Mouse (Mus musculus): ENCODE measurements around the gene Tmem131l.

Tmem131l gene

DNA sequence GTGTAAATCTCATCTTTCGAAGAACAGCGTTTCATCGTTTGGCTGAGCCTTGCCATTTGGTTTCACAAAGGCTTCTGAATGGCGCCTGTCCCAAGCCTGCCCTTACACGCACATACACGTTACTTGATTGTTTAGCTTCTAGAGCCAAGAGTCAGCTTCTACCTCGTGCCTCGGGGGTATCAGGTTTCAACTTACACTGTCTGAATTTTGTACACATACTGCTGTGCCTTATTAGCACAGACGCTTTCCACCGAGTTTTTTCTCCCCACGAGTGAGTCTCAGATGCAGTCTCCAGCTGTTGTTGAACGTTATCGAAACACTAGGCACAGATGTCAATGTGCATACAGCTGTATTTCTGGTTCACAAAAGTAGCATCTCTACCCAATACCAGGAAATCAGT is 19.3 kb upstream of the Tmem131l start:
- no peak for ATAC-seq (ENCODE audit: insufficient number of reproducible peaks, low FRiP score, low TSS enrichment)

DNA sequence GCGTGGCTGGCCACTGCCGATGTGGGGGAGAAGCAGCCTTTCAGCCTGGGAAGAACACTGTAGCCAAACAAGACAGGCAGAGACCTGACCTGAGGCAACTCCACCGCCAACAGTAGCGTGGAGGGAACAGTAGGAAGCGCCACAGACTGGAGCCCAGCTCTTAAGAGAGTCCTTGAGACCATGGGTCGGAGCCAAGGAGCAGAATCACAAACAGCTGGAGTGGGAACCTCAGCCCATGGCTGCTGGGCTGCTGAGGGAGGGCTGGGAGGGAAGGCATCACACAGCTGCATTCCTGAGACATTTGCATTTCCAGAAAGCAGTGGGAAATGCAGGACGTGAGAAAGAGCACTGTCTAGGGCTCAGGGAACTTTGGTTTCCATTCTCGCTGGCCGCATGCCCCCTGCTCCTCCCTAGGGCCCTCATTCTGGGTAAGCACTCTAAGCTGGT is 8.8 kb upstream of the Tmem131l start:
- ATAC-seq (ENCODE audit: insufficient number of reproducible peaks, low FRiP score, low TSS enrichment): no peak

DNA sequence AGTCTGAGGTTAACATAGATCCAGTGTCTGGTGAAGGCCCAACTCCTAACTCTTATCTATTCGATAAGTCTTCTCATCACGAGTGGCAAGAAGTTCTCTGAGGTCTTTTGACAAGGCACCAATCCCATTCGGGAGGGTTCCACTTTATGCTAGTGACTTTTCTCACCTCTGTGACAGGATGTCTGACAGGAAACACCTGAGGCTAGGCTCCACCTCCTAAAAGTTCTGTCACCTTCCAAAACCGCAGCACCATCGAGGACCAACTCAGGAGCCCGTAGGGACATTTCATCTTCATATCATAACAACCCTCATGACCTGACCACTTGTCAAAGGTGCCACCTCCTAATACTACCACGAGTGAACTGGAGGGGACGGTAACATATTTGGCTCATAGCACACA is 6.2 kb upstream of the Tmem131l start:
- no peak for ATAC-seq (ENCODE audit: insufficient number of reproducible peaks, low FRiP score, low TSS enrichment)

DNA sequence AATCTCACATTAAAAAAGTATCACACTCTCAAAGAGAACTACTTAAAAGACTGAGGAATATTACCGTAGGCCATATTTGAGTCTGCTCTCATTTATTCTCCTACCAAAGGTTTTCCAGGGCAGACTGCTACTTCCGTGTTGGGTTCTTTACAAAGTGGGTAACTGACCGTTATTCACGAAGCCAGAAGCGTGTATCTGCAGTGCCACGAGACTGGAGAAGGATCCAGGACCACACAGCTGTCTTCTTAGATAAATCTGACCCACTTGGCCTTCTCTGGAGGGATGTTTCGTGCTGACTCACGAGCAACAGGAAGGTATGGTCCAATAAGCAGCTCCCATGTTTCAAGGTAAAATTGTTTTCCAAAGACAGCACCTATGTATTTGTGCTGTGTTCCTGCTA is 1.8 kb upstream of the Tmem131l start:
- ATAC-seq (ENCODE audit: insufficient number of reproducible peaks, low FRiP score, low TSS enrichment): no peak

DNA sequence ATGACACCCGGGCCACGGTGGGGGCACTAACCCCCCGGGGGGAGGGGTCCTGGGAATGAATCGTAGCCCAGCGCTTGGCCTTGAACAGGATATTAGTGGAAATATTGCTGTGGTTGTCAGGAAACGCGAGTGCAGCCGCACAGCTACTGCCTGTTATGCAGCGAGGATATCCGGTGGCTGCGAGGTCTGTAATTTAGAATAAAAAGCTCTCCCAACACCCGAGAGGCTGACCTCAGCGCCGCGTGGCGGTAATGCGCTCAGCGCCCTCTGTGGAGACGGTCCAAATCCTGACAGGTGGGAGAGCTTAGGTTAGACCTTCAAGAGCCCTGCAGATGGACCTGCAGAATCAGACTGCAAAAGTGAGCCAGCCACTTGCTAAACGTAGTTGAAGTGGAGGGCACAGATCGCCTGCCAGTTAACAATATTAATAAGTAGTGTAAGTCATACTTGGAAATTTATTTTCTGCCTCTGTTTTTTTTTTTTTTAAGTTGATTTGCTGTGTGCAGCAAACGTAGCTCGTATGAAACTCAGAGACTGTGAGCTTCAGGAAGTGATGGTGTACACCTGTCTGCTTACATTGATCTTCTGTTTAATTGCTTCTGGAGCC is 604 bp upstream of the Tmem131l start:
- peak; percentile 50 for ATAC-seq (ENCODE audit: insufficient number of reproducible peaks, low FRiP score, low TSS enrichment)

DNA sequence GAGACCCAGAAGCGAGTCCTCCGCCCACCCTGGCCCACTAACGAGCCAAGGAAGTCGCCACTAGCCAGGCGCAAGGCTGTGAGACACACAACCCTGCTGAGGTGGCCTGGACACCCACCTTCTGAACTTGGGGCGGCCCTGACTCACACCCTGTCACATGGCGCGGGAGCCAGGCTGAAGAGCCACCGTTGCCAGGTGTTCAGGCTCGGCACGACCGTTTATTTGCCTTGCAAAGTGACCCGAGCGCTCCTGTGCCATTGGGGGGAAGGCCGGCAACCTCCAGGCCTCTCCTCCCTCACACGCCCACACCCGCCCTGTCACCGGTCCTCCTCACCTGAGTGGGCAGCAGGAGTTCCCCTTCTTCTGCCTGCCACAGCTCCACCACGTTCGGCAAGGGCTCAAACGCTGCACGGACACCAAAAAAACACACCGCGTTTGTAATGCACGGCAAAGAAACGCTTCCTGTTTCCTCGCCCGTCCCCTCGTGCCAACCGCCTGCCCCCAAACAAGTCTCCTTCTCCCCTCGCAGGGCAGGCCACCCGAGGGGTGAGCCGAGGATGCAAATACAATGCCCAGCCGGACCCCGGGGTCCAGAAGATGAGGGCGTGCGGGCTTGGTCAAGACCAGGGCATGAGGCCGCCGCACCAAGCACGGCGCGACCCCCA is 862 bp downstream of the Tmem131l start:
- peak; percentile 46 for ATAC-seq (ENCODE audit: insufficient number of reproducible peaks, low FRiP score, low TSS enrichment)

DNA sequence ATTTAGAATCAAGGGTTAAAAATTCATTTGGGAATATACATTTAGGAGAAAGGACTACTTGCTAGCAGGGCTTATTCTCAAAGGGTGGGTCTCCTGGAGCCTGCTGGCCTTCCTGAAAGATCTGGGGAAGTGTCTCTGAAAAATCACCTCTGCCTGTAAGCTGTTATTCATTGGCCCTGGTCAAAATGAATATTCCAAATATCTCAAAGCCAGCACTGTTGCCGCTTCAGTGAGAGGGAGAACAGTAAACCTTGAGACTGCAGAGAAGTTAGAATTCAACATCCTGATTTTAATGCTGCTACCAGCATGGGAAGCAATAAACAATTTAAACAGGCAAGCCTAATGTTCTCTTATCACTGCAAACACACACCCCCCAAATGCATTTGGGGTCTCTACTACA is 1.8 kb downstream of the Tmem131l start:
- ATAC-seq (ENCODE audit: insufficient number of reproducible peaks, low FRiP score, low TSS enrichment): no peak

DNA sequence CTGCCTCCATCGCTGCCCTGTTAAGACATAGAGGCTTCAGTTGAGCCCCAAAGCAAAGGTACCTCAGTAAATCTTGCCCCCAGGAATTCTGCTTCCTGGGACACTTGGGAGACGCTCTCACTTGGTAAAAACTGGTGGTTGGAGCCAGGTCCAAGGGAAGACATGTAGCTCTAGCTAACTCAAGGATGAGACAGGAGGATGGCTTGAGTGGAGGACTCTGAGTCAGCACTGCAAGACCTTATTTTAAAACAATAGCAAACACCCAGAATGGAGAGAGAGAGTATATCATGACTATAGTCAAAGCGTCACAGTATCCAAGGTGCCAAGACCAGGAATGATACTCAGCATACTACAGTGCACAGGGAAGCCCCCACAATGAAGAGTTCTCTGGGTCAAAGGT is 2.4 kb downstream of the Tmem131l start:
- ATAC-seq (ENCODE audit: insufficient number of reproducible peaks, low FRiP score, low TSS enrichment): no peak

DNA sequence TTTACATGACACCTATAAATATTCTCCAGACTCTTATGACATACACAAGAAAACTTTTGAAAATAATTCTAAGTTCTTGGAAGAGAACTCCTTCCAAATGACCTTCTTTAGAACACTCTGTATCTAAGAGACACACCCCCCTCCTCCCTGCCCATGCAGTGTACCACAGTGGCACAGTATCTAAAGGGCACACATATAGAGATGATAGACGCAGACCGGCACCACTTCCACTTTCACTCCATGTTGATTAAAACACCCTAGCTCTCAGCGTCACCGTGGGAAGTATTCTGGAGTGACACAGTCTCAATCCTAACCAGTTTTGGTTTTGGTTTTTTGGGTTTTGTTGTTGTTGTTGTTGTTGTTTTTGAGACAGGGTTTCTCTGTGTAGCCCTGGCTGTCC is 3.1 kb downstream of the Tmem131l start:
- ATAC-seq (ENCODE audit: insufficient number of reproducible peaks, low FRiP score, low TSS enrichment): no peak

DNA sequence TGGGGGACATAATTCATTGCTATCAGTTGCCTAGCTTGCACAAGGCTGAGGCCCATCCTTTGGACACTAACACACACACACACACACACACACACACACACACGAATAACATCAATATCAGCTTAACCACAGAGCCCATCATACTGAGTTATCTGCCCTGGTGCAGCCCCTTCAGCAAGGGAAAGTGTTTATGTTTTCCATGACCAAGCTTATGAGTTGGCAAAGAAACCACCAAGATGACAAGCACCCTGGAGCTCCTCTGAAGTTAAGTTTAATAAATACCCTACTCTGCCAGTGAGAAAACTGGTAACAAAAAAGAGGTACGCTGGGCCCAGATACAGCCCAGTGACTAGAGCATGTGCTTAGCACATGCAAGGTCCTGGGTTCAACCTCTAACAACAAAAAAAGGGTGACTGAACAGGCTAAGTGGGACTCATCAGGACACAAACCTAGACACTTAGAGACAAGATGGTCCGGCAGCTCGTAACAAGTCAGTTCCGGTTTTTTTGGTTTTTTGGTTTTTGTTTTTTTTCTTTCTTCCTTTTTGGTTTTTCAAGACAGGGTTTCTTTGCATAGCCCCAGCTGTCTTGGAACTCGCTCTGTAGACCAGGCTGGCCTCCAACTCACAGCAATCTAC is 4.1 kb downstream of the Tmem131l start:
- no peak for ATAC-seq (ENCODE audit: insufficient number of reproducible peaks, low FRiP score, low TSS enrichment)

DNA sequence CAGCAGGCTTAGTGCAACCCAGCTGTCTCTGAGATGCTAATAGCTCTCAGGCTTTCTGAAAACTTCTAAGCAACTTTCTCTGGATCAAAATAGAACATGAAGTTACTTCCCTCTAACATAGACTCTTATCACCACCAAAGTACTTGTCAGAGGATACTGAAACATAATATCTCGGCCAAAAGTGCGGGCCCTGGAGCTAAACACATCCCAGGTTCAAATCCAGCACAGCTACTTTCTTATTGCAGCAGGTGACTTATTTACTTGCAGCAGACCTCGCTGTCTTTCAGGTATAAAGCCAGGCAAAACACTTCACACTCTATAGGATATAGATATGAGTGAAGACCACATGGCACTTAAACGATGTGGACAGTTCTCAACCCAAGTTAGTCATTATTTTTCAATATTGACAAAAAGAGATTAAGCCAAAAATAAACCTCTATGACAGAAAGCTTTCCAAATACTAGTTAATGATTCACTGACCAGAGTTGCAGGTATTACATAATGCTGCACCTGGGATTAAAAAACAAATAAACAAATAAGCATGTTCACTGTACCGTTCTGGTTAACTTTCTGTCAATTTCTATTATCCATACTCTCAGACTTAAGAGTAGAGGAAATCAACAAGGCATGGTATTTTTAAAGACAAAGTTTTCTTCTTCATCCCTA is 5.7 kb downstream of the Tmem131l start:
- no peak for ATAC-seq (ENCODE audit: insufficient number of reproducible peaks, low FRiP score, low TSS enrichment)

DNA sequence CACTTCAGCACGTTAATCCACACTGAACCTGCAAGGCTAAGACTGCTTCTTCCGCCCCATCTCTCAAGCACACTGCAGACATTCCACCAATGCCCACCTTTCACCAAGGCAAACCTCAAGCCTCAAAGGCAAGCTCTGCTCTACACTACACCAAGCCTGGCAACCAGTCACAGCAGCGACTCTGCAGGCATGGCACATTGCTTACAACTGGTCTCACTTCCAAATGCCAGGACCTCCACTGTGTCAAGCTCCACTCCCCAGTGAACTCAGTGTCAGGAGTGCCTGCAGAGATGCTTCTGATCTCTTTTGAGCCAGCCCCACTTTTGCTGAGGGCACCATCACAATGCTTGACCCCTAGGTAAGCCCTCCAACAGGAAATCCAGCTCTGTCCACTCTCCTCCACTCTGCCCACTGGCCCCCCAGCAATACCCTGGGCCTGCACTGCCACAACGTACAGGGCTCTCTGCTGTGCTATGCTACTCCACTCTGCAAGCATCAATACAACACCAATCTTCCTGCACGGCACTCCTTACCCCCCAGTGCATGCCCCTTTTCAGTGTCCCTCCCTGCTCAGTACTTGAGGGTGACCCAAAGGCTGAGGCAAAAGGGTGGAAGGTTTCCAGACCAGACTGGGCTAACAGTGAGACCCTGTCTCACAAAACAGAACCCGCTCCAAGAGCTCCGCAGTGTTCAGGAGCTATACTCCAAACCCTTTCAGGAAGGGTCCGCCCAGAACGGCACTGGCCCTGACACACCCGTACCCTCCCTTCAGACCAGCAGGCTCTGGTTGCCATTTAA is 6.8 kb downstream of the Tmem131l start:
- ATAC-seq (ENCODE audit: insufficient number of reproducible peaks, low FRiP score, low TSS enrichment): no peak

DNA sequence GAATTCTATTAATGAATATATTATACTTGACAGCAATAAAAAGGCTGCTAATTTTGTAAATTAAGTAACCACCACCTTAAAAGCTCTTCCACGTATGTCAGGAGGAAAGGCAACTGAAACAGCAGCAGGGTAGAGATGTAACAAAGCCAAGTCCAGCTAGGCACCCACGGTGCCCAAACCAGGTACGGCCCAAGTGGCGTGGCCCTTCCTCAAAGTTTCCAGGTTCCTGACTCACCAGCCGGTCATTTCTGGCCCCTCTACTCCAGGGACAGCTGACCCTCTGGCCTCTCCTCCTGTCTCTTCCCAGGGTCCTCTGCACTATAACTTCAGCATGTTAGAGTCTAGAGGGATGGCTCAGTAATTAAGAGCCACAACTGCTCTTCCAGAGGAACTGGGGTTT is 7.6 kb downstream of the Tmem131l start:
- ATAC-seq (ENCODE audit: insufficient number of reproducible peaks, low FRiP score, low TSS enrichment): no peak

DNA sequence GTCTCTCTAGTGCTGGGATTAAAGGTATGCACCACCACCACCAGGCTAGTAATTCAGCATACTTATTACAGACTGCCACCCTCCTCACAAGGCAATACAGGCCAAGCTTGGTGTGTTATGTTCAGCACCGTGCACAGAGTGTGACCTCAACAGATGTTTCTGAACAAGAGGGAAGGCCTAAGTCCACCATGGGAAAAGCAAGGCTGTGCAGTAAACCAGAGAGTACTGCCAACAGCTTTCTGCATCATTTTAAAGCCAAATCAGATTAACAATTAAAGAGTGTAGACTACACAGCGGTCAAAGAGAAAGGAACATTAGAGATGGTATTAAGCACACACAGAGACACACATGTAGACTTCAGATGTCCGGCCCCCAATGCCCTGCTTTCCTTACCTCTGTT is 8.8 kb downstream of the Tmem131l start:
- no peak for ATAC-seq (ENCODE audit: insufficient number of reproducible peaks, low FRiP score, low TSS enrichment)

DNA sequence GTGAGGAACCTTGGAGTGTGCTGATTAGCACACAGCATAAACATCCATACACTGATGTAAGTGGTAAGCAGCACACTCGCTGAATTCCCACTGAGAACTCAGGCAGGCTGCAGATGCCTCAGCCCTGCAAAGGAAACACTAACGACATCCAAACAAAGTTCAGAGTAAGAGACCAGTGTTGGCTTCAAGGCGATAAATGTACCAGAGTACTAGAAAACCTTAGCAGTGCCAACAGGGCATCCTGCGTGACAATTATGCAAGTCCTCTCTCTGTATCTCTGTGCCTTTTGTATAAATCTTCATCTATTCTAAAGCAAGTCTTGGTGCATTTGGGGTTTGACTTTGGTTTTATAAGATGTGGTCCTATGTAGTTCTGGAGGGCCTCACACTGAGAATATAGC is 11.0 kb downstream of the Tmem131l start:
- no peak for ATAC-seq (ENCODE audit: insufficient number of reproducible peaks, low FRiP score, low TSS enrichment)

DNA sequence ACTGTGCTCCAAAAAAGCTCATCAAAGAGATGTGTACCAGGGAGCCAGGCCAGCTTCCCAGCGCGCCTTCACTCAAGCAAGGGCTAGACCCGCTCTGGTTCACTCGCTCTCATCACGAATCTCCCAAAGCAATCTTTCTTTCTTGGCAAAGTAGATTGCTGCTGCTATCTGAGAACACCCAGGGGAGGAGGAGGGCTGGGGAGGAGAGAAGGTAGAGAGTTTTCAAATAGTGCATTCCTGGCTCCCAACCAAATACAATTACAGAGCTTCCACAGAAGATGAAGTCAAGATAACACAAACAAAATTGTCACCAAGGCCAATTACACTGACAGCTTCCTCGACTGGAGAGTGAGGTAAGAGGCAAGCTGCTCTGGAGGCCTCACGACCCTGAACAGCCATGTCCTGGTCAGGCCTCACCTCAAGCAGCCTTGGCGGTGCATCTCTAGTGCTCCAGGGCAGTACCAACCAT is 12.2 kb downstream of the Tmem131l start:
- ATAC-seq (ENCODE audit: insufficient number of reproducible peaks, low FRiP score, low TSS enrichment): no peak

DNA sequence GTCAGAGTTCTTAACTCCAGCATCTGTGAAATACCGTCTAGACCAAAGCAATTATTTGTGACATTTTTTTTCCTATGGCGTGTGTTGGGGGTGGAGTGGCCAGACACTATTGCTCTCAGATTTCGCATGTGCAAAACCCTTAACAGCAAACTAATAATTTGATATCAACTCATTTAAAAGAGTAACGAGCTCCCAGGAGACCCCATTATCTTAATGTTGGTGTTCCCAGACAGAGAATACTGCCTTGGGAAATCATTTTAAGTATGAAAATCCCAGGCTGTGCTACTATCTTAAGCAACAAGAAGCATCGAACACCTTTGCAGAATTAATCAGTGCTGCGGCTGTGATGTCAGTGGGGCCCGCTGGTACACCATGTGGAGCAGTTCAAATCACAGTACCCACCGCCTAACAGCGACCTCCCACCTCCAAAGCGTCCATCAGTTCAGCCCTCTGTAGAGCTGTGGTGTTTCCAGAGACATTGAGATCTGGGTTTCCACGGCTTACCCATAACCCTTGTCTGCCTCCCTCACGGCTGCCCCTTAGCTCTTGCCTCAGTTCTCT is 15.4 kb downstream of the Tmem131l start:
- ATAC-seq (ENCODE audit: insufficient number of reproducible peaks, low FRiP score, low TSS enrichment): no peak

DNA sequence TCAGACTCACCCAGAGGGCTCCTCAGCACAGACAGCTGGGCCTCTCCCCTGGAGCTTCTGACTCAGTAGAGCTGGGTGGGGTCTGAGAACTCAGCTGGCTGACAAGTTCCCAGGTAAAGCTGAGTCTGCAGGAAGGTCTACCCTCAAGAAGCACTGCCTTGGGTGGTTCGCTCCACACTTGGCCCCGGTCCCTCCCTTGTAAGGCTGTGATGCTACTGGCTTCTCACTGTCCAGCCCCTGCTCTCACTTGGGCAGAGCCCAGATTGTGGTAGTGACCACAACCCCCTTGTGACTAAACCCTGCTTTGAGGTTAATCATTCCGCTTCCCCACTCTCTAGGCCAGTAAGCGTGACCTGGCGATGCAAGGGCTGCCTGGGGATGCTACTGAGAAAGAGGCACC is 17.3 kb downstream of the Tmem131l start:
- ATAC-seq (ENCODE audit: insufficient number of reproducible peaks, low FRiP score, low TSS enrichment): no peak

DNA sequence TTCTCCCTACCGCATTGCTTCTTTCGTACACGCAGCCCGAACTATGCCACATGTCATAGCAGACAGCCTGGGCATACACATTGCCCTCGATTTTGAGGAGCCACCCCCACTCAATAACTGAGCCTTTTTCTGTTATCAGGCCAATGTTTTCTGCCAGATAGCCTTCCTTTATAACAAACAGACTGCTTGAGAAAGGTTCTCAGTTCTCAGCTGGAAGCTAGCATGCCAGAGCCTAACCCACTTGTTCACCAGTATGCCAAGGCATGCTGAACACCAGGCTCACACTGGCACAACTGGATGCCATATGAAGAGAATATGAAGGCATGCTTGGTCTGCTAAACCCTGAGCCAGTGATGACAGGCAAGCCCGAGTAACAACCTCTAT is 17.8 kb downstream of the Tmem131l start:
- no peak for ATAC-seq (ENCODE audit: insufficient number of reproducible peaks, low FRiP score, low TSS enrichment)
